Mouse (Mus musculus) right cerebral cortex, postnatal 25 days (tissue): Measurements from ENCODE around the gene Arhgef6.

Experiments
- DNase-seq: peaks from one replicate; pipeline ENCODE4 v3.0.0; 2022

The Arhgef6 gene

GRCm38 (mm10) chrX:57298946-57299345 lies 39.6 kb downstream of the Arhgef6 start:
- no peak for DNase-seq

GRCm38 (mm10) chrX:57288458-57288857 lies 50.1 kb downstream of the Arhgef6 start:
- DNase-seq = no peak

GRCm38 (mm10) chrX:57286281-57286680 lies 52.2 kb downstream of the Arhgef6 start:
- DNase-seq = no peak

DNA sequence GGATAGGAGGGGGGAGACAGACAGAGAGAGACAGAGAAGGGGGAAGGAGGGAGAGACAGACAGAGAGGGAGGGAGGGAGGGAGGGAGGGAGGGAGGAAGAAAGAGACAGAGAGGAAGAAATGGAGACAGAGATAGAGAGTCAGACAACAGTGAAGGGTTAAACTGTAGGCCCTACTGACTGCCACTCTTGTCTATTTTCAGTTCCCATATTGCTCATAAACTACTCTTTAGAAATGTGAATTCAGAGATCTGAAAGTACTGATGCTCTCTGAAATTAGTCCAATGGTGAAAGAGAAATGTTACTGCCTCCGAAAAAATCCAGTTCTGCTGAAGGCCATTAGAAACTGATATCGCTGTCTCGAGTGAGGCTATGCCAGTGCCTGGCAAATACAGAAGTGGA lies 56.3 kb downstream of the Arhgef6 start:
- no peak for DNase-seq

DNA sequence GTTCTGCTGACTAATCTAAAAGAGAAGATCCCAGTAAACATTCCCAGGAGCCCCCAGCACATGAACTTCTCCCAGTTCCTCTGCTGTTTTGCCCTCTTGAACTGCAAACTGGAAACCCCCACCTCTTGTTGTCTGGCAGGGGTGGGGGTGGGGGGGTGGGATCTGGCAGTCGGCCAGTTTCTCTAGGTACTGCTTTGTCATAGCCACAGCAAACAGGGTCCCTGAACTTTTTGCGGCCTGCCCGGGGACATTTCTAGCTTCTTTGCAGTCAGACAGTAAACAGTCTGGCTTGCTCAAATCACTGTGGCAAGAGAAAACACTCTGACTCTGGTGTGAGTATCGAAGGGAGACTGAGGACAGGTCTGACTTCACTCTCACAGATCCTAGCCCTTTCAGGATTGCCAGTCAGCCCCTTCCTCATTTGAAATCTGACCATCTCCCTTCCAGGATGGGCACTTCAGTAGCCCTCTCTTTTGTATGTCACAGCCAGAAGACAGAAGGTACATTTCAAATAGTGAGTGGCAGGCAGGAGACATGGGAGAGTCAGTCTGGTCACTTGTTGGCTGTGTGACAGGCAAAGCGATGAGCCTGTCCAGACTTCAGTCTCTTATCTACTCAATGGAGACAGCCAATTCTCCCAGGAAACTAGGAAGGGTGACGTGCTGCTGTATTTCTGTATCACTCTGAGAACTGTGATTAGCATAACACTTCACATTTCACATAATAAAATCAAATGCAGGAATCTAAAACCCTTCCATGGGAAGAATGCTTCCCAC lies 60.8 kb downstream of the Arhgef6 start:
- no peak for DNase-seq

- no peak for DNase-seq
Measured at GRCm38 (mm10) chrX:57263515-57263914, 75.0 kb downstream of the Arhgef6 start.

DNA sequence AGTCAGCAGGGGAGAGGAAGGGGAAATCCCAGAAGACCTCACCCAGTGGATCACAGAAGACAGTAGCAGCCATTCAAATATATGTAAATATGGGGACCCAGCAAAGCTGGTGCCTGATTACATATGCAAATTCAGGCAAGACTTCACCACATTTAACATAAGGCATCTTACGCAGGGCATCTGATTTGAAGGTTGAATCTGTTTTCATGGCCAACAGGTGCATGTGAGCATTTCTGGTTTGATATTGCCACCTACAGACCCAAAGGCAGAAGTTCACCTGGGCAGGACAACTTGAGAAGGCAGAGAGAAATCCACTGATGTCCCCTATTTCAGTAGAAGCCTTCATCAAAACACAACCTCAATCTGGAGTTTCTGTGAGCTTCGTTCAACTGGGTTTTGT lies 77.8 kb downstream of the Arhgef6 start:
- DNase-seq = no peak

- no peak for DNase-seq
Measured at GRCm38 (mm10) chrX:57253329-57254055, 85.0 kb downstream of the Arhgef6 start.

DNA sequence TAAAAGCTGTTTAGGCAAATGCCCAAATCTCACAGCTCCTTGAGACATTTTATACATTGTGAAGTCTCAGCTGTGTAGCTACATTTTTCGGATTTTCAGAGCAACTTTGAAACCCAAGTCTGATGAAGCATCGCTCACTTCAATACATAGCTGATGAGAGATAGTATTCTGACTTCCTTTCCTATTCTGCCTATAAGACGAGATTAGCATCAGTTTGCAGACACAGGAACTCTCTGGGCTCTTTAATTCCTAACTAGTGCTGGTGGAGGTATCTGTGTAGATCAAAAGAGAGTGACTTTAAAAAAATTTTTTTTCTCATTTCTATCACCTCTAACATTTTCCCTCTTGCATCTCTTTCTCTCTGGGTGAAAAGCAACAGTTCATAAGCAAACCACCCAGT lies 100.0 kb downstream of the Arhgef6 start:
- DNase-seq = no peak

- no peak for DNase-seq
Measured at GRCm38 (mm10) chrX:57235982-57236381, 102.5 kb downstream of the Arhgef6 start.

- peak; percentile 4 for DNase-seq
Measured at GRCm38 (mm10) chrX:57233596-57233995, 104.9 kb downstream of the Arhgef6 start.

- no peak for DNase-seq
Measured at GRCm38 (mm10) chrX:57228178-57228577, 110.4 kb downstream of the Arhgef6 start.

DNA sequence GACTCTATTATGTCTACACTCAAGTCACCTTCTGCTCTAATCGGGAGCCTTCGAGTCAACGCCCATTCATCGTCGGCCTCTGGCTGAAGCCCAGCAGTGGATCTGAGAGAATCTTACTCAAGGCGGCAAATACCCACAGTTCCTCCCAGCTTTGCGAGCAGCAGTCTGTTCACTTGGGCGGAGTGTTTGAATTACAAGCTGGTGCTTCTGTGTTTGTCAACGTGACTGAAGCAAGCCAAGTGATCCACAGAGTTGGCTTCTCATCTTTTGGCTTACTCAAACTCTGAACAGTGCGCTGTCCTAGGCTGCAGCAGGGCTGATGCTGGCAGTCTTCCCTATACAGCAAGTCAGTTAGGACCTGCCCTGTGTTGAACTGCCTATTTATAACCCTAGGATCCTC lies 115.2 kb downstream of the Arhgef6 start:
- DNase-seq = peak; percentile 4

- DNase-seq = no peak
Measured at GRCm38 (mm10) chrX:57221881-57222280, 116.6 kb downstream of the Arhgef6 start.

DNA sequence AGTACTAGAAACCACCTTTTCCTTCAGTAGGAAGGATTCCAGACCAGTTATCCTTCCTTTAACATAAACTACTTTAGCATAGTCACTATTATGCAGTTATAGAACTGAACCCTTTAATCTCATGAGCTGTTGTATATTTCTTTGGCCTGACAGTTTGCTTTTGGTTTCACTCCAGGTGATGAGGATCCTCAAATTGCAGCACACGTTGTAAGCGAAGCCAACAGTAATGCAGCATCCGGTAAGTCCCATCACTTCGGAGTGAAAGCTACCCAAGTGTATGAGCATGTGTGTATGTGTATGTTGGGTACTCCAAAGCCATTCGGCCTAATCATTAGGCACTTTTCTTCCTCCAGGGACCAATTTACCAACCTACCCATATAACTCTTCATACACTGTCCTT lies 119.0 kb downstream of the Arhgef6 start:
- DNase-seq = no peak

DNA sequence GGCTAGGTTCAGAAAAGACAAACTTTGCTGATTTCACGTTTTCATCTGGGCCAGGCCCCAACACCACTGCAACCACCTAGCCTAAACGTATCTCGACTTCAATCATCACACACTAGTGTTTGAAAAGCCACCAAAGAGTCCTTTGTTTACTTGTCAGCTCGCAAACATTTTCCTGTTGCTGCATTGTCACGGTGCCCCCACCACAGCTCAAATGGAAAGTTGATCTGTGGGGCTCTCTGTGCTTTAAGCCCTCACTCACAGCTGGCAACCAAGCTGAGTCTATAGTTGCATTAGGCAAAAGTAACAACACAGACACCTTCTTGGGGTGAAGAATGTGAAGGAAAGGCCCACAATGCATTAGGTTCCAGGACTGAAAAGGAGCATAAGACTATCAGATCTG lies 122.3 kb downstream of the Arhgef6 start:
- no peak for DNase-seq

DNA sequence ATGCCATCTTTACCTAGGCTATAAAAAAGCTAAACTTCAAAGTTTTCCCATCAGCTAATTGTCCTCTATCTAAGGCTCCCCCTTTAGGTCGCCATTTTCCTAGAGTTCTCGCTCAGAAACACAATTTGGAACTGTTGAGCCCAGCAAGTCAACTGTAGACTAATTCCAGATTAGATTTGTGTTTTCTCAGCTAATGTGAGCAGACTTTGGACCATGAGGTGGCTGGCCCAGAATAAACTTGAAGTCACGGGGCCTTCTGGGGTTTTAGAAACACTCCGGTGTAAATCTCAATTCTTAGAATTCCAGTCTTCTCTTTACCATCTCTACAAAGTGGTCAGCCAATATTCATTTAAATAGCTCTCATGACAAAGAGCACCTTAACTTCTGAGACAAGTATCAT lies 123.0 kb downstream of the Arhgef6 start:
- no peak for DNase-seq

- DNase-seq = no peak
Measured at GRCm38 (mm10) chrX:57212862-57213261, 125.7 kb downstream of the Arhgef6 start.

DNA sequence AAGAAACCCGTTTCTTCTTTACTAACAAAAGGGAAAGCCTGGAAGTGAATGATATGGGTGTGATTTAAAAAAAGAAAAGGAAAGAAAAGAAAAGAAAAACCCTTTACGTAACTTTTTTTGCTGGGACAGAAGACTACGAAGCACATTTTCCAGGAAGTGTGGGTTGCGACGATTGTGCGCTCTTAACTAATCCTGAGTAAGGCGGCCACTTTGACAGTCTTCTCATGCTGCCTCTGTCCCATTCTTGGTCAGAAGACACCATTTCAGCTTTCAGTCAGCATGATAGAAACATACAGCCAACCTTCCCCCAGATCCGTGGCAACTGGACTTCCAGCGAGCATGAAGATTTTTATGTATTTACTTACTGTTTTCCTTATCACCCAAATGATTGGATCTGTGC lies 126.7 kb downstream of the Arhgef6 start, which contains the start of gene Cd40lg:
Gene Cd40lg, plus strand, starts transcription at position 268 of the 400 bp plus-strand sequence.
- no peak for DNase-seq

- no peak for DNase-seq
Measured at GRCm38 (mm10) chrX:57210591-57210990, 127.9 kb downstream of the Arhgef6 start.

DNA sequence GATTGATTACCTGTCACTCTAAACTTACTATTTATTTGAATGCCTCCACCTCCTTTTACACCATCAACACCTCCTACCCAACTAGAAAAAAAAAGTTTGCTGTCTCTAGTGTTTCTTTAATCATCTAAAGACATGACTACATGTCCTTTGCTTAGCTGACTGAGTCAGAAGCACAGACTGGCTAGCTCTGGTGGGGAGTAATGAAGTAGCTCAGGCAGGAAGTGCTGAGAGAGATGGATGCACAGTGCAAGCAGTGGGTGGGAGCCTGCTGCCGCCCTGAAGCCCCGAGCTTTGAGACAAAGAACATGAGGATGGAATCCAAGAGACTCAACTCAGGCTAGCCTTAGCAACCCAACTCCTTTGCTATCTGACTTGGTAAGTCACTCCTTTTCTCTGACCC lies 138.1 kb downstream of the Arhgef6 start:
- no peak for DNase-seq

DNA sequence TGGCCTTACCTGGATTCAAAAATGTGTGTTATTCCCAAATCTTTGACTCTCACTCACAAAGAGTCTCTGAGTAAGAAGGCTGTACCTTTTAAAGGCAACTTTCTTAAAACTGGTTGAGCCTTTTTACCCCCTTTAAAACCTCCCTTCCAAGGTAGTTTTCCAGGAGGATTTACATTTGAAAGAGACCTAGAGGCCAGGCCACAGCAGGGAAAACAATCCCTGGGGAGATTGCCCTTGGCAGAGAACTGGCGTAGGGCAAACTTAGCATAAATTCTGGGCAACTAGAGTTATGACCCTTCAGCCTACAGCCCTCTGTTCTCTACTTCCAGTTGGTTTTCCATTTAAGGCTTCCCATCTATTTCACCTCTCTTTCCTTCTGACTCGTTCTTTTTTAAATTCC lies 140.5 kb downstream of the Arhgef6 start:
- DNase-seq = no peak

DNA sequence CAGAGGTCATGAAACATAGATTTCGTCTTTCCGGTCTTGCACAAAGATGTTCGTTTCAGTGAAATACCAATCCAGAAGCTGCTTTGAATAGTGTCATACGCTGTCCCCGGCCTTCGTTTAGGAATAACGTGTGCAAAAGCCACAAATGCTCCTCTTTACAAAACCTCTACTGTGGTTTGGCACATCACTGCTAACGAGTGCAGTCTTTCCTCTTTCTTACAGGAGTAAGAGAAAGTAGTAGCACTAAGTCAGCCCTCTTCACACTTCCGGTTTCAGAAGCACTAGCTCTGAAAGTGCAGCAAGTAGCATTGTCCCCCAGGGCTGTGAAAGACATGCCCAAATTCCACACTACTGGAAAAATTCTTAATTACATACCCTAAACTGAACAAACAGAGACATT lies 142.2 kb downstream of the Arhgef6 start:
- DNase-seq = no peak

- no peak for DNase-seq
Measured at GRCm38 (mm10) chrX:57189335-57189734, 149.2 kb downstream of the Arhgef6 start.
